Mouse (Mus musculus) cerebellum, postnatal 10 days (tissue): ENCODE data around the gene Arhgap35.
A peak's percentile ranks its signal among the peaks of the same experiment; 100 is the strongest.

Experiments
- DNase-seq, 2 experiments: peaks; one replicate each; pipeline ENCODE4 v3.0.0; 2021; ENCODE audit warnings: mixed read lengths in 2 of 2

Arhgap35 gene

GRCm38 (mm10) chr7:16465160-16465559 lies 149.6 kb downstream of the Arhgap35 start:
- DNase-seq, result peak; percentile 88 to 91

GRCm38 (mm10) chr7:16463214-16463613 lies 151.6 kb downstream of the Arhgap35 start:
- peak; percentile 93 to 95 for DNase-seq

- DNase-seq, result peak; percentile 47 to 53
These were observed 153.1 kb downstream of the Arhgap35 start for GRCm38 (mm10) chr7:16461705-16462104.

DNA sequence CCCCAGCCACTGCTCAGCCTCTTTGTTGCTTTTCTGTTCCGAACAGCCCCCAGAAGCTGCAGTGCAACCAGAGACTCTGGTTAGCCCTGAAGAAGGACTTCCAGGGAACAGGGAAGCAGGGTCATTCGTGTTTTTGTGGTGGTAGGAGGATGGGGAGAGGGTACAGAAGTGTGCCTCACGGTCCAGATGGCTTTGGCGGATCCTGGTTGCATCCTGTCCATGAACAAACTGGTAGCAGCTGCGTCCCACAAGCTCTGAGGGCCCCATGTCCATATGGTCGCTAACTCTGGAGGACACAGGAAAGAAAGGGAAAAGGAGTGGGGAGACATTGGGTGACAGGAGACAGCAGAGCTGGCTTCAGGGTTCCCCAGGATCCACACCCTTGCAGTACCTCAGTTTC lies 153.6 kb downstream of the Arhgap35 start:
- peak; percentile 41 to 56 for DNase-seq

GRCm38 (mm10) chr7:16460566-16460965 lies 154.2 kb downstream of the Arhgap35 start:
- DNase-seq, result peak; percentile 70 to 71

DNA sequence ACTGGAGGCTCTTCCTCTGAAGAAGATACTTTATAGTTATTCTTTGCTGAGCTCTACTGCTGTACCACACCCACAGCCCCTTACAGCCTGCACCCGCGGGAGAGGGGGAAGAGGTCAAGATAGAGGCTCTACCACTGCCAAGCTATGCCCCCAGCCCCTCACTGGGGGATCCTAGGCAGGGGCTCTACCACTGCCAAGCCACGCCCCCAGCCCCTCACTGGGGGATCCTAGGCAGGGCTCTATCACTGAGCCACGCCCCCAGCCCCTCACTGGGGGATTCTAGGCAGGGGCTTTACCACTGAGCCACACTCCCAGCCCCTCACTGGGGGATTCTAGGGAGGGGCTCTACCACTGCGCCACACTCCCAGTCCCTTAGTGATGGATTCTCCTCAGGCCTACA lies 158.5 kb downstream of the Arhgap35 start:
- no peak for DNase-seq

DNA sequence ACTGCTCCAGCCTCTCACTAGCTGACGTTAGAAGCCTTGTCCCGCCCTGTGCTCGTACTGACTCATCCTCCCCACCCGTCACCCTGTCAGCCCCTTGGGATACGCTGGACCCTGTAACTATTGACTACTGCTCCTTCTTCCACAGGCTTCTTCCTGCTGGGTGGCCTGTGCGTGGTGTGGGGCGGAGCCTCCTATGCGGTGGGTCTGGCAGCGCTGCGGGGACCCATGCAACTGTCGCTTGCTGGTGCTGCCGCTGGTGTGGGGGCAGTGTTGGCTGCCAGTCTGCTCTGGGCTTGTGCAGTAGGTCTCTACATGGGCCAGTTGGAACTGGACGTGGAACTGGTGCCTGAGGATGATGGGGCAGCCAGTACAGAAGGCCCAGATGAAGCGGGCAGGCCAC lies 159.8 kb downstream of the Arhgap35 start:
- no peak for DNase-seq

GRCm38 (mm10) chr7:16453118-16453711 lies 161.6 kb downstream of the Arhgap35 start:
- DNase-seq, result peak; percentile 73 to 74

- peak; percentile 93 to 94 for DNase-seq
These were observed 162.2 kb downstream of the Arhgap35 start, which contains the start of gene Tmem160 for GRCm38 (mm10) chr7:16452587-16453073. TSS of gene Tmem160 (plus strand) at chr7:16452779.

DNA sequence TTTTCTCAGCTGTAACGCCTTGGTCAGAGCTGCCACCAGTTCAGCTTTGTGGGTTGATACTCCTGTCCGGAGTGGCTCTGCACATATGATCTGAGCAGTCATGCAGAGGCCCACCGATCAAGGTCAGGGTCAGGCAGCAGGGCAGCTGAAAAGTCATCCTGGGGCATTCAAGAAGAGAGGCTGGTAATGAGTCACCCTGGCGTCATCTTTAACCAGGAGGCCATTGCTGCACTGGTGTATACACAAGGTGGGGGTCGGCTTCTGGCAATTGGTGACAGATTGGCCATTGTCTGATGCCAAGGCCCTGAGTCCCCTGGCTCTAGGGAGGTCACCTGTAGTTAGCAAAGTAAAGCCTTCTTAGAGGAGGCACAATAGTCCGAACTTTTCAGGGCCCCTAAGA lies 163.1 kb downstream of the Arhgap35 start:
- no peak for DNase-seq
